27 mouse cellular contexts compared by ENCODE assay signal in the genomic region with DNA sequence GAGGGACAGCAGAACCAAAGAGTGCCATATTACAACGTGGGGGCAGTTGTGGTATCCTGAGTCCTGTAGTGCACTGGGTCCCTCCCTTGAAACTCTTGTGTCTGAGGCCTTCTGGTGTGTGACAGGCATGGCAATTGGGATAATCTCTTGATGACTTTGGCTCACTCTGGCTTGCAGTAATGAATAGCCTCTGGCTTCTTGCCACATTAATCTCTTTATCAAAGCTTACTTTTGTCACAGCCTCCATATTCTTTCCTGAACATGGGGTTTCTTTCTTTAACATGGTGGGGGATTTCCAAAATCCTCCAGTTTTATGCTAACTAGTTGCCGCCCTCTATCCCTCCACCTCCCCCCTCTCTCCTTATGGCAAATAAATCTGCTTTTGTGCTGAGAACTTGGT. TPM values are rescaled to one million over a fixed set of nuclear protein-coding genes. Genes with fewer than 3 reads are reported as not detected.
DNase-seq lines count a peak whose midpoint lies in the region; ATAC-seq lines count a peak whose summit lies in the region.
"Had no signal": no experiment of that assay in that cellular context is flagged by ENCODE, and none has a peak within 500 bp of the region (broad histone marks: within the 10 kb centered on the region; RNA-seq: fewer than 3 reads in every experiment).

No protein-coding gene starts in this region.

- 63% methylated on average over 2 of the region's 2 CpGs for WGBS in hindbrain, embryonic 12.5 days
- WGBS in hindbrain, embryonic 10.5 days = 63% methylated on average over 2 of the region's 2 CpGs
- WGBS in hindbrain, embryonic 15.5 days = 45% methylated on average over 2 of the region's 2 CpGs
- WGBS in midbrain, embryonic 10.5 days = 43% methylated on average over 2 of the region's 2 CpGs
- 20% methylated on average over 2 of the region's 2 CpGs for WGBS in midbrain, embryonic 16.5 days
- 43% methylated on average over 2 of the region's 2 CpGs for WGBS in liver, embryonic 12.5 days (ENCODE audit: insufficient replicate concordance)

- peak; percentile 29; the same call in 1 of the 2 replicates for ATAC-seq in hindbrain, embryonic 12.5 days (ENCODE audit: low FRiP score)
- ATAC-seq in hindbrain, embryonic 15.5 days (ENCODE audit: low FRiP score, low read depth) = peak; percentile 59; the same call in 1 of the 2 replicates
- ATAC-seq in midbrain, embryonic 16.5 days = peak; percentile 92
- no peak for ATAC-seq in liver, embryonic 12.5 days
- ATAC-seq: activated CD4-positive, CD25-positive, alpha-beta regulatory T cell, adult 4 months had no signal

- no peak overlapping the region for H3K4me2 ChIP-seq in hindbrain, embryonic 12.5 days (replicated peaks)
- H3K4me2 ChIP-seq in hindbrain, embryonic 15.5 days = no peak overlapping the region
- no peak overlapping the region for H3K4me2 ChIP-seq in midbrain, embryonic 16.5 days (ENCODE audit: low read length)
- no peak overlapping the region for H3K4me2 ChIP-seq in liver, embryonic 12.5 days
- H3K4me2 ChIP-seq: embryonic facial prominence, embryonic 15.5 days; heart, embryonic 11.5 days; lung, embryonic 14.5 days had no signal

- H3K4me3 ChIP-seq in hindbrain, embryonic 12.5 days = no peak overlapping the region
- no peak overlapping the region for H3K4me3 ChIP-seq in hindbrain, embryonic 10.5 days
- H3K4me3 ChIP-seq in hindbrain, embryonic 15.5 days = no peak overlapping the region
- no peak overlapping the region for H3K4me3 ChIP-seq in midbrain, embryonic 10.5 days
- H3K4me3 ChIP-seq in midbrain, embryonic 16.5 days (ENCODE audit: low read depth, low read length) = no peak overlapping the region
- no peak overlapping the region for H3K4me3 ChIP-seq in liver, embryonic 12.5 days
- H3K4me3 ChIP-seq: embryonic facial prominence, embryonic 15.5 days had no signal

- H3K4me1 ChIP-seq in hindbrain, embryonic 12.5 days = no peaks in the 10 kb centered on the region
- H3K4me1 ChIP-seq in hindbrain, embryonic 10.5 days (replicated peaks) = no peaks in the 10 kb centered on the region
- 0 out of 2 replicates have a peak, but pooled peaks cover 3% of the 10 kb centered on the region for H3K4me1 ChIP-seq in hindbrain, embryonic 15.5 days (replicated peaks)
- peaks cover 17% of the 10 kb centered on the region for H3K4me1 ChIP-seq in midbrain, embryonic 10.5 days
- H3K4me1 ChIP-seq in midbrain, embryonic 16.5 days (ENCODE audit: control insufficient read depth, insufficient read depth, low read length) = no peaks in the 10 kb centered on the region
- 0 out of 2 replicates have a peak, but pooled peaks cover 4% of the 10 kb centered on the region for H3K4me1 ChIP-seq in liver, embryonic 12.5 days

- DNase-seq in hindbrain, embryonic 10.5 days (ENCODE audit: low spot score) = no peak
- DNase-seq in midbrain, embryonic 10.5 days (ENCODE audit: low spot score) = peak; percentile 42
- DNase-seq in embryo, embryonic 10 days (ENCODE audit: low spot score) = no peak
- DNase-seq: adrenal gland, adult 8-10 months; cerebellum, adult 2 months; cerebellum, postnatal 25 days; embryo, embryonic 11 days; gastrocnemius, postnatal 10 days; kidney, adult 18-20 months; kidney, postnatal 4 days; lung, embryonic 14.5 days; thymus, adult 18-20 months; thymus, postnatal 4 days had no signal

- H3K9ac ChIP-seq in hindbrain, embryonic 12.5 days = no peak overlapping the region
- H3K9ac ChIP-seq in hindbrain, embryonic 15.5 days = no peak overlapping the region
- H3K9ac ChIP-seq in midbrain, embryonic 16.5 days (ENCODE audit: low read depth, low read length) = no peak overlapping the region
- H3K9ac ChIP-seq in liver, embryonic 12.5 days = no peak overlapping the region
- H3K9ac ChIP-seq: embryonic facial prominence, embryonic 15.5 days; liver, embryonic 14.5 days; lung, embryonic 14.5 days had no signal

- H3K27me3 ChIP-seq in hindbrain, embryonic 12.5 days = no peaks in the 10 kb centered on the region
- H3K27me3 ChIP-seq in hindbrain, embryonic 10.5 days (ENCODE audit: insufficient read depth, poor library complexity, severe bottlenecking) = peaks cover 5% of the 10 kb centered on the region; the same call in 1 of the 2 replicates
- no peaks in the 10 kb centered on the region for H3K27me3 ChIP-seq in hindbrain, embryonic 15.5 days
- peaks cover 64% of the 10 kb centered on the region for H3K27me3 ChIP-seq in midbrain, embryonic 10.5 days (ENCODE audit: low read depth, poor library complexity, severe bottlenecking)
- peaks cover 6% of the 10 kb centered on the region for H3K27me3 ChIP-seq in midbrain, embryonic 16.5 days (ENCODE audit: control insufficient read depth, insufficient read depth, low read depth, low read length)
- H3K27me3 ChIP-seq in liver, embryonic 12.5 days (replicated peaks) = no peaks in the 10 kb centered on the region
- H3K27me3 ChIP-seq: embryonic facial prominence, embryonic 15.5 days had no signal

- no peaks in the 10 kb centered on the region for H3K36me3 ChIP-seq in hindbrain, embryonic 12.5 days
- no peaks in the 10 kb centered on the region for H3K36me3 ChIP-seq in hindbrain, embryonic 10.5 days
- no peaks in the 10 kb centered on the region for H3K36me3 ChIP-seq in hindbrain, embryonic 15.5 days
- no peaks in the 10 kb centered on the region for H3K36me3 ChIP-seq in midbrain, embryonic 10.5 days
- no peaks in the 10 kb centered on the region for H3K36me3 ChIP-seq in midbrain, embryonic 16.5 days (ENCODE audit: control insufficient read depth, insufficient read depth, low read length)
- no peaks in the 10 kb centered on the region for H3K36me3 ChIP-seq in liver, embryonic 12.5 days
- H3K36me3 ChIP-seq: embryonic facial prominence, embryonic 15.5 days had no signal

- H3K9me3 ChIP-seq in hindbrain, embryonic 12.5 days (replicated peaks) = no peaks in the 10 kb centered on the region
- no peaks in the 10 kb centered on the region for H3K9me3 ChIP-seq in hindbrain, embryonic 10.5 days
- H3K9me3 ChIP-seq in hindbrain, embryonic 15.5 days = no peaks in the 10 kb centered on the region
- H3K9me3 ChIP-seq in midbrain, embryonic 10.5 days (replicated peaks) = no peaks in the 10 kb centered on the region
- no peaks in the 10 kb centered on the region for H3K9me3 ChIP-seq in midbrain, embryonic 16.5 days (replicated peaks; ENCODE audit: control insufficient read depth, low read length, poor library complexity, severe bottlenecking)
- H3K9me3 ChIP-seq in liver, embryonic 12.5 days (replicated peaks) = no peaks in the 10 kb centered on the region
- H3K9me3 ChIP-seq: embryonic facial prominence, embryonic 15.5 days had no signal

- no peak overlapping the region for H3K27ac ChIP-seq in hindbrain, embryonic 12.5 days
- H3K27ac ChIP-seq in hindbrain, embryonic 10.5 days = no peak overlapping the region
- H3K27ac ChIP-seq in hindbrain, embryonic 15.5 days (replicated peaks) = no peak overlapping the region
- H3K27ac ChIP-seq in midbrain, embryonic 10.5 days (replicated peaks) = no peak overlapping the region
- no peak overlapping the region for H3K27ac ChIP-seq in midbrain, embryonic 16.5 days (ENCODE audit: low read length)
- H3K27ac ChIP-seq in liver, embryonic 12.5 days = no peak overlapping the region
- H3K27ac ChIP-seq: embryonic facial prominence, embryonic 15.5 days; liver, embryonic 14.5 days had no signal

RNA-seq across cellular contexts. Expression of gene Serpinb1a, which starts 2.1 kb away (rescaled TPM):
- 0.82 and 1.1 TPM in 2 replicates for polyA plus RNA-seq in hindbrain, embryonic 12.5 days (2016; fragmentation: Nextera tagmentation; extraction: Ambion mirVana)
- 0.32 and 0.85 TPM in 2 replicates for polyA plus RNA-seq in hindbrain, embryonic 10.5 days (2016; fragmentation: Nextera tagmentation; extraction: Ambion mirVana)
- 1.7 and 5.8 TPM in 2 replicates for polyA plus RNA-seq in hindbrain, embryonic 15.5 days (2015; fragmentation: Nextera tagmentation; extraction: Ambion mirVana)
- polyA plus RNA-seq in midbrain, embryonic 10.5 days (2016; fragmentation: Nextera tagmentation; extraction: Ambion mirVana) = 1.1 and 1.9 TPM in 2 replicates
- 1.7 and 2.3 TPM in 2 replicates for polyA plus RNA-seq in midbrain, embryonic 16.5 days (2015; fragmentation: Nextera tagmentation; extraction: Ambion mirVana)
- polyA plus RNA-seq in liver, embryonic 12.5 days (2016; fragmentation: Nextera tagmentation; extraction: Ambion mirVana) = 10.5 and 11.7 TPM in 2 replicates

RNA-seq across cellular contexts. Expression of gene Serpinb1c, which starts 44.9 kb away (rescaled TPM):
- polyA plus RNA-seq in hindbrain, embryonic 12.5 days (2016; fragmentation: Nextera tagmentation; extraction: Ambion mirVana) = not detected in 2 replicates
- polyA plus RNA-seq in hindbrain, embryonic 10.5 days (2016; fragmentation: Nextera tagmentation; extraction: Ambion mirVana) = not detected in 2 replicates
- polyA plus RNA-seq in hindbrain, embryonic 15.5 days (2015; fragmentation: Nextera tagmentation; extraction: Ambion mirVana) = 0.17 TPM in 1 of 2 replicates, not detected in the other
- polyA plus RNA-seq in midbrain, embryonic 10.5 days (2016; fragmentation: Nextera tagmentation; extraction: Ambion mirVana) = not detected in 2 replicates
- not detected in 2 replicates for polyA plus RNA-seq in midbrain, embryonic 16.5 days (2015; fragmentation: Nextera tagmentation; extraction: Ambion mirVana)
- 0.10 TPM in 1 of 2 replicates, not detected in the other for polyA plus RNA-seq in liver, embryonic 12.5 days (2016; fragmentation: Nextera tagmentation; extraction: Ambion mirVana)
- polyA plus RNA-seq: activated CD4-positive, CD25-positive, alpha-beta regulatory T cell, adult 4 months; embryonic facial prominence, embryonic 15.5 days; kidney, embryonic 16.5 days; limb, embryonic 14.5 days; lung, embryonic 14.5 days; neural tube, embryonic 11.5 days; stomach, embryonic 16.5 days had no signal

RNA-seq across cellular contexts. Expression of gene D930007J09Rik, which starts 50.4 kb away (rescaled TPM):
- polyA plus RNA-seq in hindbrain, embryonic 12.5 days (2016; fragmentation: Nextera tagmentation; extraction: Ambion mirVana) = not detected in 2 replicates
- not detected in 2 replicates for polyA plus RNA-seq in hindbrain, embryonic 10.5 days (2016; fragmentation: Nextera tagmentation; extraction: Ambion mirVana)
- not detected in 2 replicates for polyA plus RNA-seq in hindbrain, embryonic 15.5 days (2015; fragmentation: Nextera tagmentation; extraction: Ambion mirVana)
- not detected in 2 replicates for polyA plus RNA-seq in midbrain, embryonic 10.5 days (2016; fragmentation: Nextera tagmentation; extraction: Ambion mirVana)
- polyA plus RNA-seq in midbrain, embryonic 16.5 days (2015; fragmentation: Nextera tagmentation; extraction: Ambion mirVana) = not detected in 2 replicates
- polyA plus RNA-seq in liver, embryonic 12.5 days (2016; fragmentation: Nextera tagmentation; extraction: Ambion mirVana) = not detected in 2 replicates
- polyA plus RNA-seq: activated CD4-positive, CD25-positive, alpha-beta regulatory T cell, adult 4 months; C2C12; embryonic facial prominence, embryonic 15.5 days; heart, embryonic 11.5 days; heart, postnatal 0 days; kidney, embryonic 16.5 days; liver, embryonic 14.5 days; lung, embryonic 14.5 days; neural tube, embryonic 11.5 days; stomach, embryonic 16.5 days had no signal

RNA-seq across cellular contexts. Expression of gene Wrnip1, which starts 51.2 kb away (rescaled TPM):
- polyA plus RNA-seq in hindbrain, embryonic 12.5 days (2016; fragmentation: Nextera tagmentation; extraction: Ambion mirVana) = 33.9 and 41.3 TPM in 2 replicates
- 16.8 and 19.4 TPM in 2 replicates for polyA plus RNA-seq in hindbrain, embryonic 10.5 days (2016; fragmentation: Nextera tagmentation; extraction: Ambion mirVana)
- 41.9 and 44.1 TPM in 2 replicates for polyA plus RNA-seq in hindbrain, embryonic 15.5 days (2015; fragmentation: Nextera tagmentation; extraction: Ambion mirVana)
- polyA plus RNA-seq in midbrain, embryonic 10.5 days (2016; fragmentation: Nextera tagmentation; extraction: Ambion mirVana) = 17.0 and 19.5 TPM in 2 replicates
- 29.5 and 32.5 TPM in 2 replicates for polyA plus RNA-seq in midbrain, embryonic 16.5 days (2015; fragmentation: Nextera tagmentation; extraction: Ambion mirVana)
- 27.2 and 29.1 TPM in 2 replicates for polyA plus RNA-seq in liver, embryonic 12.5 days (2016; fragmentation: Nextera tagmentation; extraction: Ambion mirVana)
